Mouse (Mus musculus) midbrain, embryonic 13.5 days (tissue): ENCODE data around the gene Bbx. TPM values are rescaled to one million over a fixed set of nuclear protein-coding genes. Genes with fewer than 3 reads are reported as not detected.

ENCODE experiments used
- ATAC-seq: fragments of 200-750 bp; cut with Nextera tagmentation; 2 replicates; pipeline ENCODE4 v1.8.0; 2017; ENCODE audit warnings: mild to moderate bottlenecking, moderate TSS enrichment, moderate library complexity
- H3K27ac ChIP-seq: fragments of 300-500 bp; sonication (generic); 2 replicates; pipeline ENCODE4 v1.5.1; 2015; ENCODE audit warnings: inconsistent platforms, mild to moderate bottlenecking, moderate library complexity
- H3K27me3 ChIP-seq: fragments of 300-500 bp; sonication (generic); 2 replicates; pipeline ENCODE4 v1.6.1; 2015; ENCODE audit warnings: mild to moderate bottlenecking, inconsistent platforms
- H3K36me3 ChIP-seq: fragments of 300-500 bp; sonication (generic); 2 replicates; pipeline ENCODE4 v1.6.1; 2015; ENCODE audit warnings: mild to moderate bottlenecking, inconsistent platforms
- H3K4me1 ChIP-seq: fragments of 300-500 bp; sonication (generic); replicated peaks from 2 replicates; pipeline ENCODE4 v1.6.1; 2015; ENCODE audit warnings: inconsistent platforms
- H3K4me2 ChIP-seq: fragments of 300-500 bp; sonication (generic); replicated peaks from 2 replicates; pipeline ENCODE4 v1.6.1; 2015; ENCODE audit warnings: moderate library complexity, mild to moderate bottlenecking, inconsistent platforms
- H3K4me3 ChIP-seq: fragments of 300-500 bp; sonication (generic); replicated peaks from 2 replicates; pipeline ENCODE4 v1.5.1; 2015; ENCODE audit warnings: mild to moderate bottlenecking, inconsistent platforms
- H3K9ac ChIP-seq: fragments of 300-500 bp; sonication (generic); replicated peaks from 2 replicates; pipeline ENCODE4 v1.6.1; 2015; ENCODE audit warnings: mild to moderate bottlenecking, inconsistent platforms
- H3K9me3 ChIP-seq: fragments of 300-500 bp; sonication (generic); 2 replicates; pipeline ENCODE4 v1.6.1; 2016; ENCODE audit warnings: mild to moderate bottlenecking, inconsistent platforms
- WGBS: fragments of 180-500 bp; shearing (Covaris S2); methylation state at CpG from one replicate; pipeline ENCODE4 v1.1.7; 2015; 5-methylcytosine and 5-hydroxymethylcytosine counted together
- polyA plus RNA-seq: library from polyadenylated mRNA; unstranded; fragments of >200 nt; fragmentation: Nextera tagmentation; extraction: Ambion mirVana; gene quantifications from 2 replicates; pipeline ENCODE4 v1.2.1, GENCODE M21; 2015

Gene Bbx
- polyA plus RNA-seq, 1 experiment from 2014 or later: 27.7 TPM

DNA sequence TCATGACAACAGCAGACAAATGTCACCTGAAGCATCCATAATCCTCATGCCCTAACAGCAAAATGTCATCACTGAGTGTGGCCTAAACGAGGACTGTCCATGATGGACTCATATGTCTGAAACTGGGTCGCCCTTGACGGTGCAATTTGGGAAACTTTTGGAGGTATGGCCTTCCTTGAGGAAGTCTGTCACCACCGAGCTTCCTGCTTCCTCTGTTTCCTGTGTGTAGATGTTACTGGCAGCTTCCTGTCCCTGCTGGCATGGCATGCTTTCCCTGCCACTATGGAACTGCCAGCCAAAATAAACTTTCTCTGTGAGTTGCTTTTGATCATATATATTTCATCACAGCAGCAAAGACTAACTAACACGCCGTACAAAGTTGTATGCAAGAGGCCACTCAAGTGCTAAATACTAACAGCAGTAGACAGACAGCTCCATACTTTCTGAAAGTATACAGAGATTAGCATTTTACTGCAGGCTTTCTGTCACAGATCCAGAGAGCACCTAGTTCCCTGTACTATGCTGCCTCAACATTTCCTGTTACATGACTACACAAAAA lies 180.7 kb downstream of the Bbx start:
- 84% methylated on average over 6 of the region's 6 CpGs for WGBS
- ATAC-seq: no peak
- Histone ChIP-seq H3K4me1 (0 out of 2 replicates have a peak, but pooled peaks cover 2% of the 10 kb centered on the region), H3K9me3 (no peaks in the 10 kb centered on the region), H3K4me3 (no peak overlapping the region), H3K4me2 (no peak overlapping the region), H3K36me3 (no peaks in the 10 kb centered on the region), H3K27ac (no peak overlapping the region), H3K27me3 (no peaks in the 10 kb centered on the region), H3K9ac (no peak overlapping the region)

- ATAC-seq: no peak
- Histone ChIP-seq H3K4me1 (0 out of 2 replicates have a peak, but pooled peaks cover 2% of the 10 kb centered on the region), H3K4me2 (no peak overlapping the region), H3K9me3 (no peaks in the 10 kb centered on the region), H3K9ac (no peak overlapping the region), H3K4me3 (no peak overlapping the region), H3K36me3 (no peaks in the 10 kb centered on the region), H3K27ac (no peak overlapping the region), H3K27me3 (no peaks in the 10 kb centered on the region)
- WGBS: 68% methylated on average over 5 of the region's 5 CpGs
These were observed 181.7 kb downstream of the Bbx start for GRCm38 (mm10) chr16:50250469-50250868.

DNA sequence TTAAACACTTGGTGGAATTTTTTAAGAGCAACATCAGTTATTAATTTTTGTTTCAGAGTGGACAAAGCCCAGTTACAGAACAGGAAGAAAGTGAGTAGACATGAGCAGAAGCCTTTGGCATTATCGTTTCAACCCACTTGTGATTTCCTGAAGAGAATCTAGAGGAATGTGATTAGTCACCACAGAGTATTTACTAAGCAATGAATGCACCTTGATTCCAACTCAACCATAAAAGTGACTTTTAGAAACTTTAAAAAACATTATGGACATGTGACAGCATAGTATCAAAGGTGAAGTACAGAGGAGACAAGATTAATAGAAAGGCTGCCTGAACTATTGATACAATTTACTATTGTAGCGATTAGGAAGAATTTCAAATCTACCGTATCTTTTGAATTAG lies 183.2 kb downstream of the Bbx start:
- Histone ChIP-seq H3K27me3 (no peaks in the 10 kb centered on the region), H3K27ac (no peak overlapping the region), H3K4me2 (no peak overlapping the region), H3K36me3 (no peaks in the 10 kb centered on the region), H3K4me3 (no peak overlapping the region), H3K9me3 (no peaks in the 10 kb centered on the region), H3K4me1 (no peaks in the 10 kb centered on the region), H3K9ac (no peak overlapping the region)
- 95% methylated on average over 3 of the region's 3 CpGs for WGBS
- no peak for ATAC-seq

GRCm38 (mm10) chr16:50242444-50242843 lies 189.7 kb downstream of the Bbx start:
- H3K27me3 ChIP-seq: no peaks in the 10 kb centered on the region
- 84% methylated on average over 4 of the region's 4 CpGs for WGBS
- no peak for ATAC-seq

DNA sequence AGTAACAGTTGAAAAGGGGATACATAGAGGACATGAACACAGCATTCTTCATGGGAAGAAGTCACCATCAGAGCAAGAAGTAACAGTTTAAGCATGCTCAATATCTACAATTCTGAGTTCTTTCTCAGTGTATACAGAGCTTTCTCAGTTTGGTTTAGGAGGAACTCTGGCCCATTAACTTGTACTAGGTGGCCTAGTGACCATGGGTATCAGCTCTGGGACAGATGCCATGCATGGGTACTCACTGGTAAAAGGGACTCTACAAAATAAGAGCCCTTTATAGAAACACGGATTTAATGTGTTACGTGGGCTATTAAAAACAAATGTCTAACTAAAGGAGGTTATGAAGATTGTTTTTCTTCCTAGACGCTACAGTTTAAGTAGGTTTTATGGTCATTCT lies 190.6 kb downstream of the Bbx start:
- Histone ChIP-seq H3K4me1 (no peaks in the 10 kb centered on the region), H3K9me3 (no peaks in the 10 kb centered on the region), H3K36me3 (no peaks in the 10 kb centered on the region), H3K27ac (no peak overlapping the region), H3K4me2 (no peak overlapping the region), H3K4me3 (no peak overlapping the region), H3K27me3 (no peaks in the 10 kb centered on the region), H3K9ac (no peak overlapping the region)
- WGBS: 95% methylated on average over 3 of the region's 3 CpGs
- ATAC-seq: no peak

More at GRCm38 (mm10) chr16:50242444-50242843, 189.7 kb downstream of the Bbx start:
- Histone ChIP-seq H3K4me1 (no peaks in the 10 kb centered on the region), H3K4me2 (no peak overlapping the region), H3K9me3 (no peaks in the 10 kb centered on the region), H3K36me3 (no peaks in the 10 kb centered on the region), H3K27ac (no peak overlapping the region), H3K9ac (no peak overlapping the region), H3K4me3 (no peak overlapping the region)

GRCm38 (mm10) chr16:50235231-50235630 lies 197.0 kb downstream of the Bbx start:
- Histone ChIP-seq H3K27ac (no peak overlapping the region), H3K9ac (no peak overlapping the region), H3K4me1 (no peaks in the 10 kb centered on the region), H3K27me3 (no peaks in the 10 kb centered on the region), H3K4me3 (no peak overlapping the region), H3K36me3 (no peaks in the 10 kb centered on the region), H3K4me2 (no peak overlapping the region), H3K9me3 (no peaks in the 10 kb centered on the region)
- 61% methylated on average over 3 of the region's 3 CpGs for WGBS
- ATAC-seq: no peak

GRCm38 (mm10) chr16:50230624-50231023 lies 201.6 kb downstream of the Bbx start:
- Histone ChIP-seq H3K27me3 (no peaks in the 10 kb centered on the region), H3K4me3 (no peak overlapping the region)
- ATAC-seq: no peak

GRCm38 (mm10) chr16:50228833-50229232 lies 203.4 kb downstream of the Bbx start:
- no peak for ATAC-seq
- WGBS: 98% methylated on average over 1 of the region's 1 CpGs

More at GRCm38 (mm10) chr16:50230624-50231023, 201.6 kb downstream of the Bbx start:
- no peaks in the 10 kb centered on the region for H3K36me3 ChIP-seq
- H3K9ac ChIP-seq: no peak overlapping the region
- no peaks in the 10 kb centered on the region for H3K9me3 ChIP-seq
- H3K4me1 ChIP-seq: no peaks in the 10 kb centered on the region
- H3K27ac ChIP-seq: no peak overlapping the region
- H3K4me2 ChIP-seq: no peak overlapping the region
- WGBS: 95% methylated on average over 2 of the region's 2 CpGs

GRCm38 (mm10) chr16:50226274-50226673 lies 205.9 kb downstream of the Bbx start:
- no peak for ATAC-seq
- Histone ChIP-seq H3K9ac (no peak overlapping the region), H3K36me3 (no peaks in the 10 kb centered on the region), H3K4me3 (no peak overlapping the region), H3K27ac (no peak overlapping the region), H3K27me3 (no peaks in the 10 kb centered on the region), H3K9me3 (no peaks in the 10 kb centered on the region), H3K4me1 (no peaks in the 10 kb centered on the region), H3K4me2 (no peak overlapping the region)
- WGBS: 80% methylated on average over 1 of the region's 1 CpGs

More at GRCm38 (mm10) chr16:50228833-50229232, 203.4 kb downstream of the Bbx start:
- H3K36me3 ChIP-seq: no peaks in the 10 kb centered on the region
- no peaks in the 10 kb centered on the region for H3K9me3 ChIP-seq
- H3K9ac ChIP-seq: no peak overlapping the region
- H3K27ac ChIP-seq: no peak overlapping the region
- no peak overlapping the region for H3K4me3 ChIP-seq
- H3K27me3 ChIP-seq: no peaks in the 10 kb centered on the region
- H3K4me1 ChIP-seq: no peaks in the 10 kb centered on the region
- H3K4me2 ChIP-seq: no peak overlapping the region

GRCm38 (mm10) chr16:50224946-50225345 lies 207.2 kb downstream of the Bbx start:
- Histone ChIP-seq H3K27ac (no peak overlapping the region), H3K36me3 (peaks cover 4% of the 10 kb centered on the region), H3K4me1 (no peaks in the 10 kb centered on the region), H3K4me2 (no peak overlapping the region), H3K27me3 (no peaks in the 10 kb centered on the region), H3K9ac (no peak overlapping the region), H3K9me3 (no peaks in the 10 kb centered on the region), H3K4me3 (no peak overlapping the region)
- WGBS: 96% methylated on average over 3 of the region's 3 CpGs
- ATAC-seq: no peak

- WGBS: 92% methylated on average over 8 of the region's 8 CpGs
- H3K4me1 ChIP-seq: no peaks in the 10 kb centered on the region
- no peaks in the 10 kb centered on the region for H3K9me3 ChIP-seq
- H3K36me3 ChIP-seq: peaks cover 7% of the 10 kb centered on the region
- no peak overlapping the region for H3K27ac ChIP-seq
- no peak overlapping the region for H3K9ac ChIP-seq
- H3K4me3 ChIP-seq: no peak overlapping the region
- H3K4me2 ChIP-seq: no peak overlapping the region
- ATAC-seq: no peak
- no peaks in the 10 kb centered on the region for H3K27me3 ChIP-seq
These were observed 211.3 kb downstream of the Bbx start for GRCm38 (mm10) chr16:50220734-50221501.

DNA sequence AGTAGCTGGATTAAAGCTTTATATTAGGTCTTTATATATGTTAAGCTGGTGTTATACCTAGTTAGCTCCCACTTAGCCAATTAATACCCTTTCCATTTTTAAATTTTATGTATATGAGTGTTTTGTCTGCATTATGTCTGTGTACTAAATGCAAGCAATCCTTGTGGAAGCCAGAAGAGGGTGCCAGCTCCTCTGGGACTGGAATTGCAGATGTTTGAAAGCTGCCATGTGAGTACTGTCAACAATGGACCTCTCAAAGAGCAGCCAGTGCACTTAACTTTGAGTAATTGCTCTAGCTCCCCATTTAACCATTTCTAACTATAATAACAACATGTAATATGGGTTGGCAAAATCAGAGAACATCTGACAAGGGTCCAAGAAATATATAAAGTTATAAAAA lies 215.1 kb downstream of the Bbx start:
- Histone ChIP-seq H3K27me3 (no peaks in the 10 kb centered on the region), H3K4me1 (no peaks in the 10 kb centered on the region), H3K4me3 (no peak overlapping the region), H3K27ac (no peak overlapping the region), H3K9ac (no peak overlapping the region), H3K36me3 (peaks cover 7% of the 10 kb centered on the region), H3K4me2 (no peak overlapping the region), H3K9me3 (no peaks in the 10 kb centered on the region)
- ATAC-seq: no peak
